Mouse (Mus musculus) neural tube, embryonic 13.5 days (tissue): ENCODE measurements around the gene Tbx1. TPM values are rescaled to one million over a fixed set of nuclear protein-coding genes. Genes with fewer than 3 reads are reported as not detected.

Experiments
- ATAC-seq: fragments of 200-750 bp; cut with Nextera tagmentation; 2 replicates; pipeline ENCODE4 v1.8.0; 2017; ENCODE audit warnings: low read depth, mild to moderate bottlenecking, moderate TSS enrichment, moderate library complexity
- H3K27ac ChIP-seq: fragments of 300-500 bp; sonication (generic); replicated peaks from 2 replicates; pipeline ENCODE4 v1.5.1; 2015; ENCODE audit warnings: moderate library complexity, mild to moderate bottlenecking, inconsistent platforms
- H3K27me3 ChIP-seq: fragments of 300-500 bp; sonication (generic); 2 replicates; pipeline ENCODE4 v1.6.1; 2015; ENCODE audit warnings: mild to moderate bottlenecking, inconsistent platforms
- H3K36me3 ChIP-seq: fragments of 300-500 bp; sonication (generic); 2 replicates; pipeline ENCODE4 v1.6.1; 2015; ENCODE audit warnings: mild to moderate bottlenecking, inconsistent platforms
- H3K4me1 ChIP-seq: fragments of 300-500 bp; sonication (generic); replicated peaks from 2 replicates; pipeline ENCODE4 v1.6.1; 2015; ENCODE audit warnings: inconsistent platforms
- H3K4me2 ChIP-seq: fragments of 300-500 bp; sonication (generic); 2 replicates; pipeline ENCODE4 v1.6.1; 2015; ENCODE audit warnings: inconsistent platforms, mild to moderate bottlenecking, moderate library complexity
- H3K4me3 ChIP-seq: fragments of 300-500 bp; sonication (generic); 2 replicates; pipeline ENCODE4 v1.5.1; 2015; ENCODE audit warnings: mild to moderate bottlenecking, inconsistent platforms
- H3K9ac ChIP-seq: fragments of 300-500 bp; sonication (generic); 2 replicates; pipeline ENCODE4 v1.6.1; 2015; ENCODE audit warnings: moderate library complexity, mild to moderate bottlenecking, inconsistent platforms
- H3K9me3 ChIP-seq: fragments of 300-500 bp; sonication (generic); 2 replicates; pipeline ENCODE4 v1.6.1; 2016; ENCODE audit warnings: inconsistent platforms
- WGBS: fragments of 180-500 bp; shearing (Covaris S2); methylation state at CpG from one replicate; pipeline ENCODE4 v1.1.7; 2015; 5-methylcytosine and 5-hydroxymethylcytosine counted together
- polyA plus RNA-seq: library from polyadenylated mRNA; unstranded; fragments of >200 nt; fragmentation: Nextera tagmentation; extraction: Ambion mirVana; gene quantifications from 2 replicates; pipeline ENCODE4 v1.2.1, GENCODE M21; 2015

The Tbx1 gene
- polyA plus RNA-seq, 1 experiment from 2014 or later = 2.2 TPM

- Histone ChIP-seq H3K27me3 (peaks cover 90% of the 10 kb centered on the region), H3K9ac (peak overlapping the region; percentile 58), H3K27ac (no peak overlapping the region), H3K4me2 (peak overlapping the region; percentile 63), H3K4me1 (peaks cover 29% of the 10 kb centered on the region), H3K36me3 (peaks cover 49% of the 10 kb centered on the region), H3K4me3 (peak overlapping the region; percentile 37), H3K9me3 (no peaks in the 10 kb centered on the region)
- peak; percentile 13; the same call in 1 of the 2 replicates for ATAC-seq
- 2% methylated on average over 73 of the region's 74 CpGs for WGBS
These were observed 30.3 kb upstream of the Tbx1 start for GRCm38 (mm10) chr16:18620601-18621361.

- Histone ChIP-seq H3K9me3 (no peaks in the 10 kb centered on the region), H3K36me3 (peaks cover 44% of the 10 kb centered on the region), H3K4me2 (peak overlapping the region; percentile 63; the same call in 1 of the 2 replicates), H3K4me1 (peaks cover 25% of the 10 kb centered on the region), H3K9ac (no peak overlapping the region), H3K27me3 (peaks cover 86% of the 10 kb centered on the region), H3K4me3 (no peak overlapping the region; the same call in 1 of the 2 replicates), H3K27ac (no peak overlapping the region)
- ATAC-seq = no peak
- WGBS = 18% methylated on average over 6 of the region's 6 CpGs
These were observed 29.7 kb upstream of the Tbx1 start for GRCm38 (mm10) chr16:18620201-18620600.

GRCm38 (mm10) chr16:18619110-18619509 lies 28.6 kb upstream of the Tbx1 start:
- 32% methylated on average over 4 of the region's 4 CpGs for WGBS
- Histone ChIP-seq H3K4me1 (peaks cover 25% of the 10 kb centered on the region), H3K4me2 (no peak overlapping the region), H3K27ac (no peak overlapping the region), H3K27me3 (peaks cover 80% of the 10 kb centered on the region), H3K4me3 (no peak overlapping the region), H3K36me3 (peaks cover 33% of the 10 kb centered on the region), H3K9me3 (no peaks in the 10 kb centered on the region), H3K9ac (no peak overlapping the region)
- no peak for ATAC-seq

- Histone ChIP-seq H3K27me3 (peaks cover 72% of the 10 kb centered on the region), H3K4me3 (no peak overlapping the region), H3K9me3 (no peaks in the 10 kb centered on the region), H3K27ac (no peak overlapping the region), H3K4me1 (peaks cover 25% of the 10 kb centered on the region), H3K9ac (no peak overlapping the region), H3K4me2 (no peak overlapping the region), H3K36me3 (peaks cover 25% of the 10 kb centered on the region)
- no peak for ATAC-seq
- 64% methylated on average over 2 of the region's 2 CpGs for WGBS
These were observed 27.8 kb upstream of the Tbx1 start for GRCm38 (mm10) chr16:18618297-18618696.

- H3K4me1 ChIP-seq = peaks cover 27% of the 10 kb centered on the region
- no peaks in the 10 kb centered on the region for H3K9me3 ChIP-seq
- peaks cover 64% of the 10 kb centered on the region for H3K27me3 ChIP-seq
- ATAC-seq = peak; percentile 51
- no peak overlapping the region for H3K27ac ChIP-seq
- 1% methylated on average over 27 of the region's 27 CpGs for WGBS
- H3K4me3 ChIP-seq = peak overlapping the region; percentile 29
- peak overlapping the region; percentile 59 for H3K4me2 ChIP-seq
- peaks cover 17% of the 10 kb centered on the region for H3K36me3 ChIP-seq
- H3K9ac ChIP-seq = peak overlapping the region; percentile 22; the same call in 1 of the 2 replicates
These were observed 27.0 kb upstream of the Tbx1 start for GRCm38 (mm10) chr16:18617370-18618065.

GRCm38 (mm10) chr16:18613301-18613700 lies 22.8 kb upstream of the Tbx1 start:
- Histone ChIP-seq H3K4me3 (no peak overlapping the region), H3K9me3 (no peaks in the 10 kb centered on the region), H3K27ac (no peak overlapping the region), H3K4me1 (peaks cover 19% of the 10 kb centered on the region), H3K4me2 (no peak overlapping the region), H3K27me3 (peaks cover 31% of the 10 kb centered on the region), H3K36me3 (no peaks in the 10 kb centered on the region), H3K9ac (no peak overlapping the region)
- WGBS = 60% methylated on average over 3 of the region's 3 CpGs
- ATAC-seq = no peak

- Histone ChIP-seq H3K27ac (no peak overlapping the region), H3K4me2 (no peak overlapping the region), H3K9ac (no peak overlapping the region), H3K4me1 (peaks cover 16% of the 10 kb centered on the region), H3K36me3 (no peaks in the 10 kb centered on the region), H3K27me3 (peaks cover 25% of the 10 kb centered on the region), H3K4me3 (no peak overlapping the region), H3K9me3 (no peaks in the 10 kb centered on the region)
- no peak for ATAC-seq
- 54% methylated on average over 13 of the region's 13 CpGs for WGBS
These were observed 21.3 kb upstream of the Tbx1 start for GRCm38 (mm10) chr16:18611752-18612151.

- H3K27ac ChIP-seq = no peak overlapping the region
- H3K4me3 ChIP-seq = no peak overlapping the region
- no peaks in the 10 kb centered on the region for H3K36me3 ChIP-seq
- no peak overlapping the region for H3K4me2 ChIP-seq
- no peak overlapping the region for H3K9ac ChIP-seq
- 65% methylated on average over 2 of the region's 2 CpGs for WGBS
- H3K4me1 ChIP-seq = peaks cover 16% of the 10 kb centered on the region
- no peak for ATAC-seq
- peaks cover 14% of the 10 kb centered on the region for H3K27me3 ChIP-seq
- H3K9me3 ChIP-seq = no peaks in the 10 kb centered on the region
These were observed 18.6 kb upstream of the Tbx1 start for GRCm38 (mm10) chr16:18609099-18609498.

GRCm38 (mm10) chr16:18608226-18608625 lies 17.8 kb upstream of the Tbx1 start:
- Histone ChIP-seq H3K4me1 (peaks cover 16% of the 10 kb centered on the region), H3K4me3 (no peak overlapping the region), H3K4me2 (0 out of 2 replicates have a peak overlapping the region, but pooled peaks have one; percentile 16), H3K27ac (no peak overlapping the region), H3K9ac (no peak overlapping the region), H3K27me3 (peaks cover 14% of the 10 kb centered on the region), H3K9me3 (no peaks in the 10 kb centered on the region), H3K36me3 (no peaks in the 10 kb centered on the region)
- ATAC-seq = no peak
- WGBS = 4% methylated on average over 11 of the region's 11 CpGs

GRCm38 (mm10) chr16:18605705-18606104 lies 15.2 kb upstream of the Tbx1 start:
- Histone ChIP-seq H3K9ac (no peak overlapping the region), H3K4me1 (peaks cover 6% of the 10 kb centered on the region; the same call in 1 of the 2 replicates), H3K4me3 (no peak overlapping the region), H3K9me3 (no peaks in the 10 kb centered on the region), H3K36me3 (no peaks in the 10 kb centered on the region), H3K27ac (no peak overlapping the region), H3K4me2 (no peak overlapping the region), H3K27me3 (peaks cover 14% of the 10 kb centered on the region)
- no peak for ATAC-seq
- WGBS = 86% methylated on average over 5 of the region's 5 CpGs

- no peak overlapping the region for H3K4me3 ChIP-seq
- no peaks in the 10 kb centered on the region for H3K36me3 ChIP-seq
- no peaks in the 10 kb centered on the region for H3K9me3 ChIP-seq
- ATAC-seq = no peak
- no peak overlapping the region for H3K27ac ChIP-seq
- no peak overlapping the region for H3K9ac ChIP-seq
- H3K4me1 ChIP-seq = peaks cover 6% of the 10 kb centered on the region; the same call in 1 of the 2 replicates
- 68% methylated on average over 8 of the region's 8 CpGs for WGBS
- H3K4me2 ChIP-seq = no peak overlapping the region
- peaks cover 9% of the 10 kb centered on the region; the same call in 1 of the 2 replicates for H3K27me3 ChIP-seq
These were observed 13.8 kb upstream of the Tbx1 start for GRCm38 (mm10) chr16:18604267-18604701.

- 61% methylated on average over 7 of the region's 7 CpGs for WGBS
- no peak overlapping the region for H3K4me3 ChIP-seq
- no peak for ATAC-seq
- no peaks in the 10 kb centered on the region for H3K4me1 ChIP-seq
- peaks cover 12% of the 10 kb centered on the region for H3K27me3 ChIP-seq
- no peak overlapping the region for H3K9ac ChIP-seq
- H3K9me3 ChIP-seq = no peaks in the 10 kb centered on the region
- no peak overlapping the region for H3K27ac ChIP-seq
- no peak overlapping the region for H3K4me2 ChIP-seq
- H3K36me3 ChIP-seq = no peaks in the 10 kb centered on the region
These were observed 11.0 kb upstream of the Tbx1 start for GRCm38 (mm10) chr16:18601447-18601846.
